Mouse (Mus musculus) megakaryocyte-erythroid progenitor cell, adult 5-6 weeks (primary cell): Measurements from ENCODE around the gene Lgals3. TPM values are rescaled to one million over a fixed set of nuclear protein-coding genes. Genes with fewer than 3 reads are reported as not detected.

Source experiments
- ATAC-seq: replicated peaks from 2 replicates; pipeline ENCODE4 v1.8.0; 2016; ENCODE audit warnings: mild to moderate bottlenecking, inconsistent platforms; ENCODE audit not compliant: severe bottlenecking, poor library complexity, low FRiP score, low TSS enrichment
- total RNA-seq, 2 experiments: library from RNA; stranded (forward) in 1 of 2; stranded (reverse) in 1 of 2; fragments of 200-1000, 215-1000 nt in 1 of 2; fragments of >200 nt in 1 of 2; fragmentation: Nextera tagmentation in 1 of 2; gene quantifications; 2 replicates each; pipeline ENCODE4 v1.2.3; 2014 to 2017

Gene Lgals3
- total RNA-seq, 2 experiments from 2014 or later = 0.92 TPM; not detected in 1

DNA sequence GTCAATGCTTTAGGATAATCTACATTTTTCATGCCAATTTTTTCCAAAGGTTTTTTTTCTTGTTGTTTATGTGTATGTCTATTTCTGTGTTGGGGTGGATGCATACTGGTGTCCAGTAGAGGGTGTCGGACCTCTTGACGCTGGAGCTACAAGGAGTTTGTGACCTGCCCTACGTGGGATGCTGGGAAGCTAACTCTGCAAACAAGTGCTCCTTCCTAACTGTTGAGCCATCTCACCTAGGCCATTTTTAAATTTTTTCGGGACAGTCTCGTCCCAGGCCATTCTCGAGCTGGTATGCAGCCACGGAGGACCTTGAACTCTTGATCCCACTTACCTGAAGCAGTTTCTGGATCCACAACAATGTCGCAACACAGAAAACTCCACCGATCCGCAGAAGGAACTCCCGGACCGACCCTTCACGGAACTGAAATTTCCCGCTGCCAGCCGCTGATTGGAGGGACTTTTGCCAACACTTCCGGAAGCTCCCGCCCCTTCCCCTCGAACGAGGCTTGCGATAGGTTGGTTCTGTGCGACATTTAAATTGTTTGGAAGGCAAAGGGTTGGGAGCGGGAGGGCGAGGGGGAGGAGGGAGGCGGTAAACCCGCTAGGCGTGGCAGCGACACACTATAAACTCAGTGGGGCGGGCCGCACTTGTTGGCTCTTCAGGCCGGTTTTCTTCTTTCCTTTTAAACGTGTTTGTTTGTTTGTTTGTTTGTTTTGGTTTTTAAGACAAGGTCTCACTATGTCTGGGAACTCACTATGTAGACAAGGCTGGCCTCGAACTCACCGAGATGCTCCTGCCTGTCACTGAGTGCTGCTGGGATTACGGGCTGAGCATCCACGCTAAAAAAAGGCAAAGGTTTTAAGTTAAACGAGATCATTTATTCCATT is 50.5 kb downstream of the Lgals3 start, which contains the start of gene Dlgap5:
TSS of gene Dlgap5 (minus strand) at position 633 of the 891 bp plus-strand sequence.
- peak; percentile 99 for ATAC-seq

DNA sequence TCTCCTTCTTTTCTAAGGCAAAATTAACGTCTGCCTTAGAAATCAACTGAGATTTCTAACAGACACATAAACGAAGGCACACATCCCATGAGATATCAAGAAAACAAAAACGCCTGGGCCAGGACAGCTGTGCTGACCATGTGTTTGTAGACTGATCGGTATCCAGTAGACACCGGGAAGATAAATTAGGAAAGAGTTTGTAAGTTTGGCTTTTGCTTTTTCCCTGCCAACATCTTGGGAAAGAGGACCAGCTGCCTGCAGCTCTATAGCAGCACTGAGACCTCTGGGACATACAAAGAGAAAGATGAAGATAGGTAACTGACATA is 51.1 kb downstream of the Lgals3 start:
- ATAC-seq = no peak

DNA sequence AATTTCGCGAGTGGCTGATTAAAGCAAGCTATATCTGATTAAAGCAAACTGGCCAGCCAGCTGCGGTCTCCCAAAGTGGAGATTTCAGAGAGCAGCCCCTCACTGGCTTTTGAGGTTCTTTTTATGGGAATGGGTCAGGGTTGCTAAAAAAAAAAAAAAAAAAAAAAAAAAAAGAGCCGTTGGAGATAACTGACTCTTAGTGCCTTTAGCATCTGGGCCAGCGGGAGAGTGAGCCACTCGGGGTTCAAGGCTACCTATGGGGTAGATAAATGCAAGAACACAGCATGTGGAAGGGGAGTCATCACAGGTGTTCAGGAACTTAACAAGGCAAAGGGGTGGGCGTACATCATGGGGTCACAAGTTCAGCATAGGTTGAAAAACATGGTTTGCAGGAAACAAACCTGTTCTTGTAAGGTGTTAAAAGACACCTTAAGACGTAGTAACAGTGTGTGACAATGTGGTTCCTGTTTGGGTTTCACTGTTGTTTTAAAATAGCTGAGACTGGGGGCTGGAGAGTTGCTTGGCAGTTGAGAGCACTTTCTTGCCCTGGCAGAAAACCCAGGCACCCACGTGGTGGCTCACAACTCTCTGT is 51.6 kb downstream of the Lgals3 start:
- no peak for ATAC-seq

DNA sequence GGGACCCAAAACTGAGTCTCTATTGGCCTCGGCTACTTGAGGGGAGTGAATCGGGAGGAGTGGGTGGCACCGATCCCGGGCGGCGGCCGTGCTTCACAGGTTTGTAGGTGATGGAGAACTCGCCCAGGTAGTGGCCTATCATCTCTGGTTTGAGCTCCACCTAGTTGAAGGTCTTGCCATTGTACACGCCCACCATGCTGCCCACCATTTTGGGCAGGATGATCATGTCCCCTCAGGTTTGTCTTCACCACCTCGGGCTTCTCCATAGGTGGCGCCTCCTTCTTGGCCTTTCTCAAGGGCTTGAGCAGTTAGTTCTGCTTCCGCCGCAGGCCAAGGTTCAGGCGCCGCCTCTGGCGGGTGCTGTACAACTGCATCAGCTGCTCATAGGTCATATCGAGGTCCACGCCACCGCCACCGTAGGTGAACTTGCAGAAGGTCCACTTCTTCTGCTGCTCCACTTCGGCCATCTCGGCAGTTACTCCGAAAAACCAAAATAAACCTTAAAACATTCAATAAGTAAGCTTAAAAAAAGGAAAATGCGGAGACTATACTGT is 52.2 kb downstream of the Lgals3 start:
- no peak for ATAC-seq

DNA sequence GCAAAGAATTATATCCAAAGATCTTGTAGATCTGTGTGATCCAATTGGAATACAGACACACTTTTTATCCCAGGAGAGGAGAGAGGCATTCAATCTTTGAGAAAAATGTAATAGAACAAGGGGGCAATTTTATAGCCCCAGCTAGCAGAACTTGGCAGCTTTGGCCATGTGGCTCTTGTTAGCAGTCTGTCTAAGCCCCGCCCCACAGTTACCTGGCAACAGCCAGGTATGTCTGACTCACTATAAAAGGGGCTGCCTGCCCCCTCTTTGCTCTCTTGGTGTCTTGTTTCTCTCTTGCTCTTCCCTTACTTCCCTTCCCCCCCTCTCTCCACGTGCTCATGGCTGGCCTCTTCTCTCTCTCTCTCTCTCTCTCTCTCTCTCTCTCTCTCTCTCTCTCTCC is 54.1 kb downstream of the Lgals3 start:
- no peak for ATAC-seq

DNA sequence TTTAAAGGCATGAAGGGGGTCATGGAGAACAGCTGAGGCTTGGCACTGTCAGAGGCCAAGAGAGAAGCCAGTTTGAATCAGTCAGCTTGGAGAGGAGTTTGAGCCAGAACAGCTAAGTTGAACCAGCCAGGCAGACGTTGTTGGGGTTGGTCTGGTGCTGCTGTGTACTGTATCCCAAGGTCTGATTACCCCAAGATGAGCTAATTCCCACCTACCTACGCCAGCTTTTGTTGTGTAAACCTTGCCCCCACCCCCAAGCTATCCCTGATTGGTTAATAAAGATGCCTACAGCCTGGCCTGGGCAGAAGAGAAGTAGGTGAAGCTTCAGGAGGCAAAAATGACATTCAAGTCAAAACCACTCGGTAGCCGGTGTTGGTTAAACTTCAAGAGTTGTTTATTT is 54.9 kb downstream of the Lgals3 start:
- no peak for ATAC-seq

DNA sequence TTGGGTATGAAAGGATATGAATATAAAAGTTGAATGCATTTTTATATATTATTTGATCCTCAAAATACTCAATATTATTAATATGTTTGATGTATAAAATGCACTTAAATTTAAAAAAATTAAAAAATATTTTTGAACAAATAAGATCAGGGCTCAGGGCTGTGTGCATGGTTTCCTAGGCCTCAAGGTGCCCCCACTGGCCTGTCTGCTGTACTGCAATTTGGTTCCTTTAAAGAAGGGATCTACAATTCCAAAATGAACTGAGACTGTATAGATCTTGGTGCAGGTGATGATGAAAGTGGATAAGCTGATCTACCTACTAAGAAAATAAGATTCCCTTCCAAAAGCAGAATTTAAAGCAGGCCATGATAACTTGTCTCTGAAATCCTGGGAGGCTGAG is 65.4 kb downstream of the Lgals3 start:
- peak; percentile 84 for ATAC-seq

Other genes with a start within 250 kb of the Lgals3 start
- gene Gch1, start 178.3 kb upstream of the Lgals3 start, total RNA-seq (2014; fragmentation: Nextera tagmentation) = 1.9 and 4.1 TPM in 2 replicates
- gene Gch1, start 178.3 kb upstream of the Lgals3 start, total RNA-seq (2017) = 2.6 and 3.5 TPM in 2 replicates
- gene Wdhd1, start 90.9 kb upstream of the Lgals3 start, total RNA-seq (2014; fragmentation: Nextera tagmentation) = 89.1 and 89.8 TPM in 2 replicates
- 121 and 169 TPM in 2 replicates for gene Wdhd1, start 90.9 kb upstream of the Lgals3 start, total RNA-seq (2017)
- gene Socs4, start 90.8 kb upstream of the Lgals3 start, total RNA-seq (2014; fragmentation: Nextera tagmentation) = 26.8 and 39.5 TPM in 2 replicates
- 20.5 and 25.6 TPM in 2 replicates for gene Socs4, start 90.8 kb upstream of the Lgals3 start, total RNA-seq (2017)
- gene Mapk1ip1l, start 69.5 kb upstream of the Lgals3 start, total RNA-seq (2014; fragmentation: Nextera tagmentation) = 82.4 and 115 TPM in 2 replicates
- gene Mapk1ip1l, start 69.5 kb upstream of the Lgals3 start, total RNA-seq (2017) = 46.1 and 59.3 TPM in 2 replicates
- 44.5 and 50.6 TPM in 2 replicates for gene Dlgap5, start 50.7 kb downstream of the Lgals3 start, total RNA-seq (2014; fragmentation: Nextera tagmentation)
- gene Dlgap5, start 50.7 kb downstream of the Lgals3 start, total RNA-seq (2017) = 60.7 and 70.5 TPM in 2 replicates
- gene Fbxo34, start 82.7 kb downstream of the Lgals3 start, total RNA-seq (2014; fragmentation: Nextera tagmentation) = 11.2 and 14.5 TPM in 2 replicates
- gene Fbxo34, start 82.7 kb downstream of the Lgals3 start, total RNA-seq (2017) = 16.0 and 29.2 TPM in 2 replicates
- 6.1 and 8.4 TPM in 2 replicates for gene Atg14, start 202.9 kb downstream of the Lgals3 start, total RNA-seq (2014; fragmentation: Nextera tagmentation)
- 5.7 and 17.3 TPM in 2 replicates for gene Atg14, start 202.9 kb downstream of the Lgals3 start, total RNA-seq (2017)